Mouse (Mus musculus): ENCODE measurements around the gene Crtac1. TPM values are rescaled to one million over a fixed set of nuclear protein-coding genes. Genes with fewer than 3 reads are reported as not detected.

The Crtac1 gene
- polyA plus RNA-seq, 1 experiment from 2014 or later, result 0.69 TPM

DNA sequence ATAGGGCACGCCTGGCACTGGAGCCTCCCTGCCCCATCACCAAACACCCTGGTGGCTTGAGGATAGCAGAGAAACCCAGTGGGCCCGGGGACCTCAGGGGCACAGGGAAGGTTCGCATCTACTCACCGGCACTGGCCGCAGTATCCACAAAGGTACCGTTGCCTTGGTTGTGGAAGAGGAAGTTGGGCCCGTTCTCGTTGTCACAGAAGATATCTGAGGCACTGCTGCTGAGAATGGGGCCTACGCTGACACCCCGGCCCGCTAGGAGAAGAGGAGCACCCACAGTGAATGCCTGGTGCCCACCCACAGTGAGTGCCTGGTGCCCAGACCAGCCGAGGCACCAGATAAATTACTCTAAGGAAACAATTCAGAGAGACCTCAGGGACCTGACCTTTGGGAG is 122.7 kb downstream of the Crtac1 start:
- WGBS, result 83% methylated on average over 12 of the region's 12 CpGs
- H3K4me2 ChIP-seq, result no peak overlapping the region
- no peak overlapping the region for H3K27ac ChIP-seq
- H3K9me3 ChIP-seq (replicated peaks), result no peaks in the 10 kb centered on the region
- no peaks in the 10 kb centered on the region for H3K36me3 ChIP-seq
- no peak overlapping the region for H3K4me3 ChIP-seq
- ATAC-seq (replicated peaks; ENCODE audit: insufficient number of reproducible peaks, insufficient read depth, low FRiP score, low read depth), result no peak
- peaks cover 14% of the 10 kb centered on the region; the same call in 1 of the 2 replicates for H3K27me3 ChIP-seq
- peaks cover 10% of the 10 kb centered on the region for H3K4me1 ChIP-seq (replicated peaks)
- no peak overlapping the region for H3K9ac ChIP-seq

DNA sequence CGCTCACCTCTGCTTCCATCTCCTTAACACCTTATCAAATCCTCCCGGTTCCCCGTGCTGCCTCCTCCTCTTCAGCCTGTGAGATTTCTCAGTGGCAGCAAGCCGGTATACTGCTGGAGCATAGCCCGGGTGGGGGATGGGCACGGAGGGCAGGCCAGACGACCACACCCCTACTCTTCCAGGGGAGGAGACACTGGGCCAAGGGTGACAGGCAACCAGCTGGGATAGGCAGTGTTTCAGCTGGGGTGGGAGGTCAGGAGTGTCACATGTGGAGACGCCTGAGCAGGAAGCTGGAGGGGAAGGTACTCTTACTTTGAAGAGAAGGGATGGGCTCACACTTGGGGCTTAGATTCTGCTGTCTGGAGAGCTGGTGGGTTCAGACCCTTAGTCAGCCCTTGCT is 124.6 kb downstream of the Crtac1 start:
- Histone ChIP-seq H3K27me3 (peaks cover 21% of the 10 kb centered on the region), H3K36me3 (no peaks in the 10 kb centered on the region), H3K9ac (no peak overlapping the region), H3K27ac (no peak overlapping the region), H3K4me3 (no peak overlapping the region), H3K4me1 (replicated peaks) (peaks cover 10% of the 10 kb centered on the region), H3K9me3 (replicated peaks) (no peaks in the 10 kb centered on the region), H3K4me2 (no peak overlapping the region)
- WGBS, result 4% methylated on average over 8 of the region's 8 CpGs
- no peak for ATAC-seq (replicated peaks; ENCODE audit: insufficient number of reproducible peaks, insufficient read depth, low FRiP score, low read depth)

DNA sequence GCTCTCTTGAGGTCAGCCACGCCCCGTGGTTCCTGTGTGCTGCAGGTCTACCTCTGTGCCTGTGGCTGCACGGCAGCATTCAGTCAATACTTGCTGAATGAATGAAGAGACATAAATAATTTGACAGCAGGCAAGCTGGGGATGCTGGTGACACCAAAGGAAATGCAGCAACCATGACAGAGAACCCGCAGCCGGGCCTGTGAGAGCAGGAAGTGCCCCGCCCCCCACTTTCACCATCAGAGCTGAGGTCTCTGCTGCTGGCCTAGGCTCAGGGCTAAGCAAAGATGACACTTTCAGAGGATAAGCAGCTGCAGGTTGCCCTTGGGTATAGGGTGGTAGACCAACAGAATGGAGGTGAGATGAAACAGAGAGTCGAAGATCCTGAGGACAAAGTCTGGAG is 125.4 kb downstream of the Crtac1 start:
- H3K27ac ChIP-seq, result no peak overlapping the region
- peaks cover 10% of the 10 kb centered on the region for H3K4me1 ChIP-seq (replicated peaks)
- no peak overlapping the region for H3K4me3 ChIP-seq
- 39% methylated on average over 7 of the region's 7 CpGs for WGBS
- H3K9ac ChIP-seq, result no peak overlapping the region
- H3K36me3 ChIP-seq, result no peaks in the 10 kb centered on the region
- peaks cover 26% of the 10 kb centered on the region for H3K27me3 ChIP-seq
- no peak overlapping the region for H3K4me2 ChIP-seq
- no peaks in the 10 kb centered on the region for H3K9me3 ChIP-seq (replicated peaks)
- 0 out of 2 replicates have a peak, but pooled peaks have one; percentile 31 for ATAC-seq (replicated peaks; ENCODE audit: insufficient number of reproducible peaks, insufficient read depth, low FRiP score, low read depth)

DNA sequence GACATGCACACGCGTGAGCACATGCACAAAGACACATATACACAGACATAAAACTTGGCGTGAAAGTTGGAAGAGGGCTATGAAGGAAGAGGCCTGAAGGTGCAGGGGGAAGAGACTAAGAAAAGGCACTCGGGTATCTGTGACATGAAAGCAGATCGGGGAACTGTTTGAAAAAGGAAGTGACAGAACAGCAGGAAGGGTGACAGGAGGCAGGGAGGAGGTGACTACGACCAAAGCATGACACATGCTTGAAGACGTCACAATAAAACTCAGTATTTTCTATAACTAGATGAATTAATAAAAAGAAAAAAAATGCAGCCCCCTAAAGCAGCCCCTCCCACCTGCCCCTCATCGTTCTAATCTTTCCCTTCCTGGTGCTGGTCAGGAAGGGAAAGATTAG is 125.8 kb downstream of the Crtac1 start:
- Histone ChIP-seq H3K9me3 (replicated peaks) (no peaks in the 10 kb centered on the region), H3K9ac (no peak overlapping the region), H3K4me3 (no peak overlapping the region), H3K4me2 (no peak overlapping the region), H3K27ac (no peak overlapping the region), H3K36me3 (no peaks in the 10 kb centered on the region), H3K4me1 (replicated peaks) (peaks cover 10% of the 10 kb centered on the region), H3K27me3 (peaks cover 23% of the 10 kb centered on the region)
- ATAC-seq (replicated peaks; ENCODE audit: insufficient number of reproducible peaks, insufficient read depth, low FRiP score, low read depth), result no peak
- WGBS, result 55% methylated on average over 8 of the region's 8 CpGs

DNA sequence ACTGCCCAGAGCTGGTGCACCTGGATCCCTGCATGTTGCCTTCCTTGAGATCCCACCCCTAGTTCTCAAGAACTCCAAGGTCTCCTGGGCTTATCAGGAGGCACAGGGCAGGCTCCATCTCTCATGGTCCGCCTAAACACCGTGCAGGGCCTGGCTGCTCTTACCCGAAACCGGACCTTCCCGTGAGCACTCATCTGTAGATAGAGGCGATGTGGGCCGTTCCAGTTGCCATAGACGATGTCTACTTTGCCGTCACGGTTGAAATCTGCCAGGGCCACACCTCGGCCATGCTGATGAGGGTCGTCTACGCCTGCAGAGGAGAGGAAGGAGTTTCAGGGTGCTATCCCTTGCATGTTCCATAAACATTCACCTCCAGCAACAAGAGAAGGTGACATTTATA is 127.1 kb downstream of the Crtac1 start:
- peaks cover 28% of the 10 kb centered on the region for H3K27me3 ChIP-seq
- no peak for ATAC-seq (replicated peaks; ENCODE audit: insufficient number of reproducible peaks, insufficient read depth, low FRiP score, low read depth)
- 88% methylated on average over 13 of the region's 13 CpGs for WGBS

DNA sequence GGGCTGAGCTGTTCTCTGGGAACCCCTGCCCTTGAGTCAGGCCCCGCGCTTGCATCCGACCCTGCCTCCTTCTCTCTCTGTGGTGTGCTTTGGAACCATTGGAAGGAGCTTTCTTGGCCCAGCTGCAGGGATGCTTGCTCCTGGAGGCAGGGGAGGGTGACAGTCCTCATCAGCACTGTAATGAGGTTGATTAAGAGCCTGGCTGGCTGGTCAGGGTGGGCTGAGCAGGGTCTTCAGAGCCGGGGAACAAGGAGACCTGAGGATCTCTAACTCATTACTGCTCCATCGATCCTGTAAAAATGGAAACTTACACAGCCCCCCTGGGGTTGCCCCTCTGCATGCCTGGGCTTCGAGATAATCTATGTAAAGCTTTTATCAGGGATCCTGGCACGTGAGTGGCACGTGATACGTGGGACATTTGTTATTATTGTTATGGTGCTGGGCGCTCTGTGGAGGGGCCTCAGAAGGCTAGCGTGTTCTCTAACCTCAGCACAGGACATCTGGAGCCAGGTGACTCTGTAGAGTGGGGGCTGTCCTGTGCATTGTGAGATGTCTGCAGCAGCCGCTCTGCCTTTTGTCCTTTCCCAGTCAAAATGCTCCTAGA is 128.3 kb downstream of the Crtac1 start:
- H3K36me3 ChIP-seq, result no peaks in the 10 kb centered on the region
- H3K27ac ChIP-seq, result no peak overlapping the region
- peaks cover 10% of the 10 kb centered on the region for H3K4me1 ChIP-seq (replicated peaks)
- H3K9me3 ChIP-seq (replicated peaks), result no peaks in the 10 kb centered on the region
- no peak for ATAC-seq (replicated peaks; ENCODE audit: insufficient number of reproducible peaks, insufficient read depth, low FRiP score, low read depth)
- H3K4me2 ChIP-seq, result no peak overlapping the region
- H3K9ac ChIP-seq, result no peak overlapping the region
- WGBS, result 44% methylated on average over 12 of the region's 12 CpGs
- H3K4me3 ChIP-seq, result no peak overlapping the region
- peaks cover 29% of the 10 kb centered on the region for H3K27me3 ChIP-seq

More for the DNA sequence above, 127.1 kb downstream of the Crtac1 start:
- Histone ChIP-seq H3K4me2 (no peak overlapping the region), H3K4me3 (no peak overlapping the region), H3K36me3 (no peaks in the 10 kb centered on the region), H3K9me3 (replicated peaks) (no peaks in the 10 kb centered on the region), H3K9ac (no peak overlapping the region), H3K4me1 (replicated peaks) (peaks cover 10% of the 10 kb centered on the region), H3K27ac (no peak overlapping the region)

DNA sequence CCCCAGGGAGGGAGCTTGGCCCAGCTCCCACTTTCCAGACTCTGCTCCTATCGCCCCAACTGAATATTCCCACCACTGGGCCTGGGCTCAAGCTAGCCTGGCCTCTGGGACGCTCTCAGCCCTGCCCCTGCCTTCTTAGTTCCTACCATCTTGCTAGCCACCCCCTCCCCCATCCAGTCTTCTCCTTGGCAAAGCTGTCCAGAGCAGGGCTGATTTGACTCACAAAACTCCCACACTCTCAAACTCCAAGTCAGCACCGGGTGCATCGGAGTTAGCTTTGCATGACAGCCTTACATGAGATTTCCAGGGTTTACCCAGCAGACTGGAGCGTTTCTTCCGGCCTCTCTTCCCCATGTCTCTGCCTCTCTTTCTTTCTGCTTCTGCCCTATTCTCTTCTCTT is 138.4 kb downstream of the Crtac1 start:
- no peaks in the 10 kb centered on the region for H3K9me3 ChIP-seq (replicated peaks)
- no peak overlapping the region for H3K9ac ChIP-seq
- ATAC-seq (replicated peaks; ENCODE audit: insufficient number of reproducible peaks, insufficient read depth, low FRiP score, low read depth), result no peak
- no peaks in the 10 kb centered on the region for H3K27me3 ChIP-seq
- WGBS, result 67% methylated on average over 6 of the region's 6 CpGs
- no peaks in the 10 kb centered on the region for H3K36me3 ChIP-seq
- H3K4me2 ChIP-seq, result no peak overlapping the region
- H3K4me3 ChIP-seq, result no peak overlapping the region
- H3K4me1 ChIP-seq (replicated peaks), result no peaks in the 10 kb centered on the region
- H3K27ac ChIP-seq, result no peak overlapping the region

DNA sequence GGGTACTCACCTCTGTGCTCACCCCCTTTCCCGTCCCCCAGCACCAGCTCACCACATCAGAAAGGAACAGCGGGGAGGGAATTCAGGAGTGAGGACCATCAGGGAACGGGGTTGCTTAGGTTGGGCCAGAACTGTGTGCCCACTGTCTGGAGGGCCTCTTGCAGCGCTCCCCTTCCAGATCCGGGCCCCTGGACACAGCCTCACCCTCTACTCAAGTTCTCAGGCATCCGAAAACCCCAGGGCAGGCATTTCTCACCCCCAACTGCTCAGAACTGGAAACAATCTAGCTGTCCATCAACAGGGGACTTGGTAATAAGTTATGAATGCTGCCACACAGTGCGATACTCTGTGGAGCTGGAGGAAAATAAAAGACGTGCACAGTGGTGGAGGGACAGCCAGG is 139.5 kb downstream of the Crtac1 start:
- no peaks in the 10 kb centered on the region for H3K27me3 ChIP-seq
- H3K4me1 ChIP-seq (replicated peaks), result no peaks in the 10 kb centered on the region
- no peaks in the 10 kb centered on the region for H3K9me3 ChIP-seq (replicated peaks)
- H3K4me3 ChIP-seq, result no peak overlapping the region
- H3K36me3 ChIP-seq, result no peaks in the 10 kb centered on the region
- no peak overlapping the region for H3K27ac ChIP-seq
- no peak overlapping the region for H3K4me2 ChIP-seq
- no peak for ATAC-seq (replicated peaks; ENCODE audit: insufficient number of reproducible peaks, insufficient read depth, low FRiP score, low read depth)
- no peak overlapping the region for H3K9ac ChIP-seq
- WGBS, result 58% methylated on average over 8 of the region's 8 CpGs

DNA sequence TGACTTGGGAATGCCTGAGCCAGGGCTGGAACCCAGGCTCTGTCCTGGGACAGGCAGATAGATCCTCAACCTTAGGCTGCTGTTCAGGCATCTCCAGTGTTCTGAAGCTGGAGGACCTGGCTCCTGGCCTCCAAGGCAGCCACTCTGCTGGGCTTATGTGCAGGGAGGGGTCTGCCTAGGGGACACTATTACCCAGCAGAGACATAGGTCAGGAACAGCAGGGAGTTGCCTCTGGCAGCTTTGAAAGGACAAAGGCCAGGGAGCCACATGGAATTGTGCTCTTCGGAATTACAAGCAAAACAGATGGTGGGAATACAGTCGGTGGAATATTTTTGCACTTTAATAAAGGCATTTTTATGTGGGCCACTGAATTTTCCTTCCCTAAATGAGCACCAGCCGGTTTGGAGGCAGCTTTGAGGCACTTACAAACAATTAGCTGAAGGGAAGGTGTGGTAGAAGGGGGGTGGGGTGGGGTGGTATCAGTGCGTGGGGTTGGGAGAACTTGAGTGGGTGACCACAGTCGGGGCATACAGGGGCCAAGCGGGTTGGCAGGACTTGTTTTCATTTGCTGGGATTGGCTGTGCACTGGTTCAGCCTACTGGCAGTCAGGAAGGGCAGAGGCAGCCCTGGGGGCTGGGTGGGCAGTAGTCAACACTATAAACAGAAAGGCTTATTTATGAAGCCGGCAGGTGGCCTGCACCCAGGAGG is 140.5 kb downstream of the Crtac1 start:
- no peaks in the 10 kb centered on the region for H3K9me3 ChIP-seq (replicated peaks)
- no peak overlapping the region for H3K9ac ChIP-seq
- WGBS, result 32% methylated on average over 7 of the region's 7 CpGs
- H3K4me3 ChIP-seq, result no peak overlapping the region
- H3K27me3 ChIP-seq, result no peaks in the 10 kb centered on the region
- no peak overlapping the region for H3K4me2 ChIP-seq
- H3K4me1 ChIP-seq (replicated peaks), result no peaks in the 10 kb centered on the region
- H3K36me3 ChIP-seq, result no peaks in the 10 kb centered on the region
- ATAC-seq (replicated peaks; ENCODE audit: insufficient number of reproducible peaks, insufficient read depth, low FRiP score, low read depth), result no peak
- H3K27ac ChIP-seq, result no peak overlapping the region

DNA sequence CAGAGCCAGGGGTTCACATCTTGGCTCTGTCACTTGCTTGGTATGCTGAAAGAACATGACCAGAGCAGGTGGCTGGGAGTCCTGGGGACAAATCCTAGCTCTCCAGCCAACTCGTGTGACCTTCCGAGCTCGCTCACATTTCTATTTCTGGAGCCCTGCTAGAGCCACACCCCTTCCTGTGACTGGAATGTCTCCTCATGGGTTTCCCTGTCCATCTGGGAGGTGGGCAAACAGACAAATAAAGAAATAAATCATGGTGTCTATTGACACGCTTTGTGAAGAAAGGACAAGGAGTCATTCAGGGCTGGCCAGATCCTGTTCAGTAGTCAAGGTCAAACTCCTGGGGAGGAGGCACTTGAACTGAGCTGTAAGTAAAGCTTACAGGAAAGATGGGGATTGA is 143.2 kb downstream of the Crtac1 start:
- Histone ChIP-seq H3K9ac (no peak overlapping the region), H3K4me3 (no peak overlapping the region), H3K4me2 (no peak overlapping the region), H3K27ac (no peak overlapping the region), H3K9me3 (replicated peaks) (no peaks in the 10 kb centered on the region), H3K27me3 (no peaks in the 10 kb centered on the region), H3K4me1 (replicated peaks) (no peaks in the 10 kb centered on the region), H3K36me3 (no peaks in the 10 kb centered on the region)
- WGBS, result 40% methylated on average over 4 of the region's 4 CpGs
- no peak for ATAC-seq (replicated peaks; ENCODE audit: insufficient number of reproducible peaks, insufficient read depth, low FRiP score, low read depth)

DNA sequence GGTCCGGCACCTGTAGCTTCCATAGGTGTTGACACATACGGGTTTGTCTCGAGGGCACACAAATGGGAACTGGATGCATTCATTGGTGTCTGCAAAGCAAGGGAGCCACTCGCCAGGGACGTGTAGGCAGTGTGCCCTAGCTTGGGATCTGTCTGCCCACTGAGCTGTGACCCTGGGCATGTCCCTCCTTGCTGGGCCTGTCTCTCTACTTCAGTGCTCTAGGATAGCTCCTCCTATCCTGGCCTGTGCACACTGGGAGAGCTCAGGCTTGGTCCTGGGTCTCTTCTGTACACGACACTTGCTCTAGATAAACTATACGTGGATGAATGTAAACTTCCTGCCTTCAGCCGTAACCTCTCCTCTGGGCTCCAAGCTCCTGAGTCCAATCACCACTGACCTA is 147.4 kb downstream of the Crtac1 start:
- H3K27ac ChIP-seq, result no peak overlapping the region
- WGBS, result 64% methylated on average over 8 of the region's 8 CpGs
- H3K9me3 ChIP-seq (replicated peaks), result no peaks in the 10 kb centered on the region
- no peak overlapping the region for H3K9ac ChIP-seq
- H3K36me3 ChIP-seq, result no peaks in the 10 kb centered on the region
- no peak overlapping the region for H3K4me2 ChIP-seq
- no peaks in the 10 kb centered on the region; the same call in 1 of the 2 replicates for H3K4me1 ChIP-seq (replicated peaks)
- H3K4me3 ChIP-seq, result no peak overlapping the region
- no peak for ATAC-seq (replicated peaks; ENCODE audit: insufficient number of reproducible peaks, insufficient read depth, low FRiP score, low read depth)
- no peaks in the 10 kb centered on the region for H3K27me3 ChIP-seq

DNA sequence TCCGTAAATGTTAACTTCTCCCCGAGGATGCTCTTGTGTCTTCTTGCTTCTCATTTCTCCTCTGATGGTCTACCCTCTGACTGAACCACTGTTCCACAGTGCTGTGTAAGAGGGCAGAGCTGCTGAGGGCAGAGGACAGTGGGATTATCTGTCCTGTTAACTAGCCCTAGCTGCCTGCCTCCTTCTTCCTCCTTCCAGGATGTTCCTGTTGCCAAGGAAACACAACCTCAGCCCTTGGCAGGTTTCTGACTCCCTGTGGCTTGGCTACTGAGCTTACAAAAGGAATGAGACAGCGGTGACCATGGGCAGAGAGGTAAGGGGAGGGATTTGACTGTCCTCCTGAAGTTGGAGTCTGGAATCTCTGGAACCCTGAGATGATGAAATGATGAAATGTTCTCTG is 152.0 kb downstream of the Crtac1 start:
- no peaks in the 10 kb centered on the region for H3K9me3 ChIP-seq (replicated peaks)
- H3K9ac ChIP-seq, result no peak overlapping the region
- ATAC-seq (replicated peaks; ENCODE audit: insufficient number of reproducible peaks, insufficient read depth, low FRiP score, low read depth), result no peak
- H3K27ac ChIP-seq, result no peak overlapping the region
- peaks cover 8% of the 10 kb centered on the region for H3K27me3 ChIP-seq
- H3K4me1 ChIP-seq (replicated peaks), result no peaks in the 10 kb centered on the region; the same call in 1 of the 2 replicates
- H3K36me3 ChIP-seq, result no peaks in the 10 kb centered on the region
- H3K4me3 ChIP-seq, result no peak overlapping the region
- no peak overlapping the region for H3K4me2 ChIP-seq
- WGBS, result 60% methylated on average over 3 of the region's 3 CpGs

Data from heart, embryonic 15.5 days (tissue).